Mouse (Mus musculus) testis, adult 2 months (tissue): Measurements from ENCODE around the gene Gpat3.

Experiments used
- CTCF ChIP-seq: fragments of 200-500 bp; IDR thresholded peaks from 2 replicates; pipeline ENCODE4 v1.5.1; 2012; ENCODE audit warnings: low read depth, mild to moderate bottlenecking, inconsistent platforms, low read length, moderate library complexity; ENCODE audit not compliant: control insufficient read depth, insufficient read depth, insufficient replicate concordance
- POLR2A ChIP-seq: fragments of 200-500 bp; IDR thresholded peaks from 2 replicates; pipeline ENCODE4 v1.6.1; 2012; ENCODE audit warnings: low read depth, mild to moderate bottlenecking, inconsistent platforms, low read length, moderate library complexity; ENCODE audit not compliant: control insufficient read depth

GRCm38 (mm10) chr5:100822826-100823225 is 22.7 kb upstream of the Gpat3 start:
- TF ChIP-seq POLR2A (no peak), CTCF (no peak)
